Mouse (Mus musculus): Measurements from ENCODE around the gene Col6a5. TPM values are rescaled to one million over a fixed set of nuclear protein-coding genes. Genes with fewer than 3 reads are reported as not detected.
"Not testable (repeated sequence)": the region's sequence is repeated elsewhere in the genome, so short reads cannot be mapped to it uniquely, and the experiment has no call there.

Col6a5 gene
- total RNA-seq, 2 experiments from 2014 or later, result 0.12 to 0.59 TPM

DNA sequence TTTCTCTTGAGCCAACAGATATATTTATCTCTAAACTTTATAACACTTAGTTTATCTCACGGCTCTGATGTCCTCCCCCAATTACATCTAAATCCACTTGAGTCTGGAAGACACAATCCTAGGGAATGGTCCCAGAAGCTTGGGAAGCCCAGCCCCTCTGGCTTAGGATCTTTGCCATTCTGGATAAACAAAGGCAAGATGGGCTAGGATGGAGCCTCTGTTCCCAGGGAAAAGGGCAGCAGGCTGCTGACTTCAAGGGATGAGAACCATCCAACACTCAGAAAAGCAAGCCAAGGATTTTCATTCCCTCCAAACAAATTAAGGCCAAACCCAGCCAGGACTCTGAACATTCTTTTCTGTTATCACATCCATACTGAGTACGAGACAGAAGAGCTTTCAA lies 51.1 kb downstream of the Col6a5 start:
- DNase-seq, result no peak

- no peak for DNase-seq
These were observed 53.0 kb downstream of the Col6a5 start for GRCm38 (mm10) chr9:105907411-105907810.

DNA sequence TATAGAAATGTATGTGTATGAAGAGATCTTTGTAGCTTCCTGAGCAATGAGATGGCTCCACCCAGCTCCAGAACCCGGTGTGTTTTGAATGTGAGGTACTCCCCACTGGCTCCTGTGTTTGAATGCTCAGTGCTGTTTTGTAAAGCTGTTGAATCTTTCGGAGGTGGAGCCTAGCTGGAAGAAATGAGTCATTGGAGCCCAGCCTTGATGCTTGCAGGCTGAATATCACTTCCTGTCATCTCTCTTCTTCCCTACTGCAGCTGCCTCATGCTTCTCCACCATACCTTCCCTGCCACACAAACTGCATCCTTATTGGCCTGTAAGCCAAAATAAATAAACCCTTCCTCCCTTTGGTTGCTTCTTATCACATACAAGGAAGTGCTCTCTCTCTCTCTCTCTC lies 72.9 kb downstream of the Col6a5 start:
- peak; percentile 5 to 22 for DNase-seq

GRCm38 (mm10) chr9:105884656-105885430 lies 75.6 kb downstream of the Col6a5 start:
- no peak for DNase-seq

- peak; percentile 5 to 10 for DNase-seq
These were observed 79.7 kb downstream of the Col6a5 start for GRCm38 (mm10) chr9:105880743-105881142.

DNA sequence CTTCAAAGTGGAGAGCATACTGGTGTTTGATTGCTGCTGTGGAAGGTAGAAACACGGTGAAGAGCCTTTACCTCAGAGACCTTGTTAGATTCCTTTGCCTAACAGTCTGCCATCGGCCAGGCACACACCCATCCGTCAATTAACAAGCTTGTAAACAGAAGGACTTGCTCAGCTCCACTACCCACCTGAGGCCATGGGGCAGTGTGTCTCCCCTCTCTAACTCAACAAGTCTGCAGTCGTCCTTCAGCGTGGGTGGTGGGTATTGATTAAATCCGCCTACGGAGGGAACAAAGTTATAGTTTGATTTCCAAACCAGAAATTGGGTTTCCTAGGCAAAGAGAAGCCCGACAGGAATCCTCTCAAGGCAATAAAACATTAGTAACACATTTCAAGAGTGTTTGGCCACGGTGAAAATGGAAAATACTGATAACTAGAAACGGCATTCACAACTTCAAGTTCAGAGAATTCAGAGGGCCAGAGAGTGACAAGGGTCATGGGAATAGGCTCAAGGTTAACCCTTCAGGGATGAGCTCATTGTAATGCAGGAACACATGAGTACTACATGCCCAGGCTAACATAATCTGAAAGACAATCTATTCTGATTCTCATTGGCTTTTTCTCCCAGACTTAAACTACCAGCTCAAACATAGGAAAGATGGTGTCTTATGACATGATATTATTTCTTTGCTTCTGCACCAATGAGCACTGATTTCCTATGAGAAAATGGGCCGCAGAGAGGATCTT lies 81.9 kb downstream of the Col6a5 start:
- no peak for DNase-seq

- no peak for DNase-seq
These were observed 84.3 kb downstream of the Col6a5 start for GRCm38 (mm10) chr9:105876124-105876523.

- peak; percentile 20 to 69 for DNase-seq
These were observed 88.8 kb downstream of the Col6a5 start for GRCm38 (mm10) chr9:105871643-105872042.

- DNase-seq, result peak; percentile 55 to 83
These were observed 102.7 kb downstream of the Col6a5 start for GRCm38 (mm10) chr9:105857773-105858172.

- DNase-seq, result peak in 1 of 2 experiments; percentile 67
These were observed 107.7 kb downstream of the Col6a5 start for GRCm38 (mm10) chr9:105852778-105853065.

DNA sequence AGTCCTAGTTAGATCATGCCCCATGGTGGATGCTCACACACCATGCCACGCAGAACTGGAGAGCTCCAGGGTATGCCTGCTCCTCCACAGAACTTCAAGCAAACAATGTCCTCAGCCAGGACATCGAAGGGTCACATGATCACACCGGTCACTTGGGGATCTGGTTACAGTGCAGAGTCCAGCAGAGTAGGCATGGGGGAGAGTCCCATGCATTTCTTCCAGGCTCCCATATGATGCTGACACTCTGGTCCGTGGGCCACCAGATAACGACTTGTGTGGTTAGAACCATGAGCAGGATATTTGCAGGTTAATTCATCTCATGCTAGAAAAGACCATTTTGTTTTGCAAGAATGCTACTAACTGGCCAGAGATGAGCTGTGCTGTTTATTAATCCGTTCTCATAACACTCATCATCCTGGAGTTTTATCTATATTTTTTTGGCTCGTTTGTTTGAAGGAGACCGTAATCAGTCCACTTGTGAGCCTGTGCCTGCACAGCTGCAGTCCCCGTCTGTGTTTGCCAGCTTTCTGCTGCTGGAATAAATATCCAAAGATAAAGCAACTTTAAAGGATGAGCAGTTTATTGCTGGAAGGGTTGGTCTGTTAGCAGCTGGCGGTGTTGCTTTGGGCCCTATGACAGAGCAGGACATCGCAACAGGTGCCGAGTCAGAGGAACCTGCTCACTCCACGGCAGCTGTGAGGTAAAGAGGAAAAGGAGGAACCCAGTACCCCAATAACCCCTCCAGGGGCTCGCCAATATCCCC lies 108.2 kb downstream of the Col6a5 start:
- peak; percentile 50 to 67 for DNase-seq

DNA sequence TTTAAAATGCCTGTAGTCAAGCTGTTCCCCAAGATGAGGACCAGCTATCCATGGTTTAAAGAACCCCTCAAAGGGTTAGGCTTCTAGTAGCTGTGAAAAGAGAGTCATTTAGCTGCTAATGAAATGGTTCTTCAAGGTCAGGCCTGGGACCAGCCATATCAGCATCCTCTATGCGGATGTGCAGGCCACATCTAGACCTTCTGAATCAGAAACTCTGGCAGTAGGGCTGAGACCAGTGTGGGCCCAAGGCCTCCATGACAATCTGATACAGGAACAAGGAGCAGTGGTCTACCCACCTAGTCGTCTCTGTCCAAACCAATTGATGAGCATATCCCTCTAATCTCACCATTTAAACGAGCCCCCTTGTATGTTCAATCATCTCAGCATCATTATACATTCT lies 109.4 kb downstream of the Col6a5 start:
- no peak for DNase-seq

GRCm38 (mm10) chr9:105848396-105848795 lies 112.0 kb downstream of the Col6a5 start:
- DNase-seq, result no peak

GRCm38 (mm10) chr9:105847261-105847660 lies 113.2 kb downstream of the Col6a5 start:
- peak; percentile 20 to 52 for DNase-seq

DNA sequence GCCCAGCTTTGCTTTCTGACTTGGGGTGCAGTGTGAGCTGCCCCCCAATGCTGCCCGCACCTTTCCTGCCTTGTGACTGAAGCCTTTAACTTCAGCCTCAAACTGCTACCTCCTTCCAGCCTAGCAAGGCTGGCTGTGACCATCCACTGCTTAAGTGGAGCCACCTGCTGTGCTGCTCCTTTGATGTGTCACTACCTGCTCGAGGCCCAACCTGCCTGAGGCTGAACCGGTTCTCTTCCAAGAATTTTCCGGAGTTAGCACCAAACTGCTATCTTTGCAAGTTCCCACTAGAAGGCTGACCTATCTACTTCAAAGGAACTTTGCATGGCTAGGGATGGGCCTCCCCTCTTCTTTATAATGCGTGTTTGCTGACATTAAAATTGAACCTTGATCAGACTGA lies 119.1 kb downstream of the Col6a5 start:
- DNase-seq, result not testable (repeated sequence)

- no peak for DNase-seq
These were observed 121.3 kb downstream of the Col6a5 start for GRCm38 (mm10) chr9:105839147-105839515.

DNA sequence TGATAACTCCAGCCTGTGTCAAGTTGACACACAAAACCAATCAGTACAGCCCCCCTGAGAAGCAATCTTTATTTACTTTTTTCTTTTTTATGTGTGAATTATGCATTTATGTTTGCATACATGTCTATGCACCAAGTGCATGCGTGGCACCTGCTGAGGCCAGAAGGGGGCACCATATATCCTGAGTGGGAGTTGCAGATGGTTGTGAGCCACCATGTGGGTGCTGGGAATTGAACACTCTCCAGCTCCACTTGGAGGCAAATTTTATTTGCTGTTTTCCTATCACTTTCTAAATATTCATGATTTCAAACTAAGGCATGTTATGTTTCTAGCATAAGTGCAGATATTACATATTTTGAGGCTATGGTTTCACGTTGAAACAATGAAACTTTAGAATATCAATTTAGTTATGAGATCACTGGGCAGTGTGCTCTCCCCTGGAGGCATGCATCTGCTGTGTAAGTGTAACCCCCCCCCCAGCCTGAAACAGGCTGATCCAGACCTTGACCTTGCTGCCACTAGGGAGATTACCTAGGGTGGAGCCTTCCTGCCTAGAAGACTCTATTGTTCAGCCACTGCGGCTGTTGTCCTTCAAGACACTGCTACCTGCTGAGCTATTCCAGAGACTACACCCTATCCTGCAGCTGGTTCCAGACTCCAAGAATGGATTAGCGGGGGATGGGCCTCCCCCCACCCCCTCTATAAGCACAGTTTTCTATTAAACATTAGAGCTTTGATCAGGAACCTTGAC lies 121.9 kb downstream of the Col6a5 start:
- no peak for DNase-seq

DNA sequence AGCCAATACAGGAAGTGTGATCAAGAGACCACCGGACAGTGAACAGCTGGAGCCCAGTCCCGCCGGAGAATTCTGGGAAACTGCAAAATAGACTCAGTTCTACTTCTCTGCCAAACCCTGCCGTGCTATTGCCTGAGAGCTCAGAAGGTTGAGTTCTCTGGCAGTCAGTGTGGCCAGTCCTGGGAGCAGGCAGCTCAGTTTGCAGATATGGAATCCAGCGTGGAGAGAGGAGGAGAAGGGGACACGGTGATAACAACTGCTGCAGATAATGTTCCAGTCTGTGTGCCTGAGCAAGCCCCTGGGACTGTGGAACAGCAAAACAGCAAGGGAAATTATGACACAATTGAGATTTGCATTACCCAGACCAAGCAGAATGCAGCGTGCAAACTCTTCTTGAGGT lies 124.9 kb downstream of the Col6a5 start:
- peak; percentile 59 to 84 for DNase-seq

GRCm38 (mm10) chr9:105834799-105835198 lies 125.6 kb downstream of the Col6a5 start:
- no peak for DNase-seq

GRCm38 (mm10) chr9:105831291-105831690 lies 129.2 kb downstream of the Col6a5 start:
- DNase-seq, result no peak

DNA sequence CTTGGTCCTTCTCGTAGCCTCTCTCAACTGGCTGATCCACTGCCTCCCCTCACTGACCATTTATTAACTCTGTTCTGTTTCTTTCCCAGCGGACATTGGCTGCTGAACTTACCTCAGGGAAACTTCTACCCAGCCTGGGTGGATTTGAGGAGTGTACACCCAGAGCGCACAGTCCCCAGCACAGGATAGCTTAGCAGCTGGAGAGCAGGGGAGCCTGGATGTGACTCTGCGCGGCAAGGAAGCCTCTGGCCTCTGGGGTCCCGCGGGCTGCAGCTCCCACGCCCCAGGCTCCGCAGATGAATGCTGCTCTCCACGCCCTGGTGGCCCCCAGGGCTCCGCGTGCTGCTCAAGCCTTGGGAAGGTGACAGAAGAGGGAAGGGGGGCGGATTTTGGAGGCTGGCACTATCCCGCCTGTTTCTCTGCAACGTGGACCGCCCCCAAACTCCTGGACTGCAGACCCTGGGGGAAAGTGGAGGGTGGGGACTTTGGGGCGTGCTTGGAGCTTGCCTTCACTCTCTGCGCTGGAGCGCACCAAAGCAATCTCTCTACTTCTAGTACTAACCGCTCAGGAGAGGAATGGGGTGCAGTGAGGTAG lies 132.6 kb downstream of the Col6a5 start, which contains the start of gene Col6a6:
Col6a6 (minus strand) TSS at position 370 of the 595 bp plus-strand sequence.
- peak; percentile 39 to 47 for DNase-seq
